Mouse (Mus musculus) liver, embryonic 14.5 days (tissue): ENCODE results near the gene Gabarap. TPM values are rescaled to one million over a fixed set of nuclear protein-coding genes. Genes with fewer than 3 reads are reported as not detected.
A peak's percentile ranks its signal among the peaks of the same experiment; 100 is the strongest.
"Not testable (repeated sequence)": the region's sequence is repeated elsewhere in the genome, so short reads cannot be mapped to it uniquely, and the experiment has no call there.

Experiments
- ATAC-seq: fragments of 200-750 bp; cut with Nextera tagmentation; 2 replicates; pipeline ENCODE4 v1.8.0; 2017; ENCODE audit warnings: moderate number of reproducible peaks, mild to moderate bottlenecking, moderate library complexity; ENCODE audit not compliant: insufficient read depth
- DNase-seq, 3 experiments: peaks; one replicate each; pipeline ENCODE4 v3.0.0-alpha.2; 2012 to 2013; ENCODE audit warnings: low read depth in 3 of 3, low spot score in 3 of 3
- H3K27ac ChIP-seq: fragments of 300-500 bp; sonication (generic); 2 replicates; pipeline ENCODE4 v1.5.1; 2014; ENCODE audit warnings: moderate library complexity, mild to moderate bottlenecking, control low read depth, inconsistent platforms
- H3K27me3 ChIP-seq: fragments of 300-500 bp; sonication (generic); 2 replicates; pipeline ENCODE4 v1.6.1; 2014; ENCODE audit warnings: mild to moderate bottlenecking, low read length, moderate library complexity; ENCODE audit not compliant: control insufficient read depth, insufficient read depth
- H3K36me3 ChIP-seq: fragments of 300-500 bp; sonication (generic); replicated peaks from 2 replicates; pipeline ENCODE4 v1.6.1; 2014; ENCODE audit warnings: low read depth; ENCODE audit not compliant: control insufficient read depth, insufficient read depth
- H3K4me1 ChIP-seq, 2 experiments: fragments of 200-500 bp in 1 of 2; fragments of 300-500 bp in 1 of 2; sonication (generic) in 1 of 2; replicated peaks; 2 replicates each; pipeline ENCODE4 v1.6.1; 2012 to 2014; ENCODE audit warnings: antibody characterized with exemption in 1 of 2, inconsistent platforms in 1 of 2, low read length in 1 of 2; ENCODE audit not compliant: control insufficient read depth in 2 of 2, insufficient read depth in 2 of 2
- H3K4me2 ChIP-seq: fragments of 300-500 bp; sonication (generic); 2 replicates; pipeline ENCODE4 v1.6.1; 2014; ENCODE audit warnings: low read depth, mild to moderate bottlenecking, control low read depth, moderate library complexity
- H3K4me3 ChIP-seq, 2 experiments: fragments of 200-500 bp in 1 of 2; fragments of 300-500 bp in 1 of 2; sonication (generic) in 1 of 2; 2 replicates each; pipeline ENCODE4 v1.5.1; 2012 to 2014; ENCODE audit warnings: low read depth in 2 of 2, low read length in 2 of 2, mild to moderate bottlenecking in 2 of 2, control low read depth in 1 of 2, inconsistent platforms in 1 of 2, moderate library complexity in 1 of 2; ENCODE audit not compliant: insufficient read depth in 1 of 2
- H3K9ac ChIP-seq: fragments of 300-500 bp; sonication (generic); replicated peaks from 2 replicates; pipeline ENCODE4 v1.6.1; 2014; ENCODE audit warnings: mild to moderate bottlenecking, control low read depth, moderate library complexity
- H3K9me3 ChIP-seq: fragments of 300-500 bp; sonication (generic); 2 replicates; pipeline ENCODE4 v1.6.1; 2016; ENCODE audit warnings: low read length, mixed read lengths; ENCODE audit not compliant: control insufficient read depth
- CTCF ChIP-seq: IDR thresholded peaks from 2 replicates; pipeline ENCODE4 v1.5.1; 2016; ENCODE audit warnings: antibody characterized with exemption, low read depth, control low read depth
- EP300 ChIP-seq: IDR thresholded peaks from 2 replicates; pipeline ENCODE4 v1.6.1; 2016; ENCODE audit warnings: antibody characterized with exemption, low read depth
- WGBS: fragments of 180-500 bp; shearing (Covaris S2); extraction: QIAGEN DNeasy Blood & Tissue Kit; methylation state at CpG from one replicate; pipeline ENCODE4 v1.1.7; 2014; ENCODE audit not compliant: insufficient replicate concordance; 5-methylcytosine and 5-hydroxymethylcytosine counted together
- polyA plus RNA-seq, 2 experiments: library from polyadenylated mRNA; depleted of rRNA in 1 of 2; stranded (reverse) in 1 of 2; unstranded in 1 of 2; fragments of >200 nt; fragmentation: Nextera tagmentation in 1 of 2; extraction: Ambion mirVana in 1 of 2; gene quantifications; 2 replicates each; pipeline versions ENCODE4 v1.2.1 to v1.2.3; 2012 to 2014

The Gabarap gene
- polyA plus RNA-seq, 2 experiments, result 134 to 300 TPM

- H3K36me3 ChIP-seq, result peaks cover 21% of the 10 kb centered on the region
- no peak overlapping the region for H3K4me3 ChIP-seq
- H3K27me3 ChIP-seq, result no peaks in the 10 kb centered on the region
- WGBS, result 80% methylated on average over 9 of the region's 9 CpGs
- no peaks in the 10 kb centered on the region for H3K9me3 ChIP-seq
- TF ChIP-seq CTCF, result no peak
- TF ChIP-seq EP300, result no peak
- ATAC-seq (no peak), DNase-seq (no peak)
- H3K4me1 ChIP-seq, result peaks cover 7 to 8% of the 10 kb centered on the region in 2 experiments; a peak in 3 of 4 replicates
- no peak overlapping the region for H3K9ac ChIP-seq
- no peak overlapping the region for H3K27ac ChIP-seq
- no peak overlapping the region for H3K4me2 ChIP-seq
Observed at GRCm38 (mm10) chr11:70012931-70013330, 22.0 kb downstream of the Gabarap start.

GRCm38 (mm10) chr11:70013408-70013807, 22.5 kb downstream of the Gabarap start:
- Histone ChIP-seq H3K27me3 (no peaks in the 10 kb centered on the region), H3K9me3 (no peaks in the 10 kb centered on the region), H3K9ac (no peak overlapping the region), H3K4me2 (no peak overlapping the region), H3K4me3 (no peak overlapping the region), H3K27ac (no peak overlapping the region), H3K4me1 (peaks cover 8 to 9% of the 10 kb centered on the region in 2 experiments), H3K36me3 (peaks cover 21% of the 10 kb centered on the region)
- no peak for TF ChIP-seq EP300
- no peak for TF ChIP-seq CTCF
- DNase-seq (no peak), ATAC-seq (no peak)
- 73% methylated on average over 3 of the region's 3 CpGs for WGBS

GRCm38 (mm10) chr11:70014051-70014450, 23.1 kb downstream of the Gabarap start:
- no peak for ATAC-seq
- Histone ChIP-seq H3K27ac (no peak overlapping the region), H3K27me3 (no peaks in the 10 kb centered on the region), H3K4me3 (no peak overlapping the region), H3K9ac (no peak overlapping the region), H3K36me3 (peaks cover 16% of the 10 kb centered on the region), H3K9me3 (no peaks in the 10 kb centered on the region), H3K4me2 (peak overlapping the region; percentile 61), H3K4me1 (peaks cover 8 to 9% of the 10 kb centered on the region in 2 experiments)
- TF ChIP-seq EP300 (no peak), CTCF (no peak)
- WGBS, result 62% methylated on average over 5 of the region's 5 CpGs
- DNase-seq, result no peak

GRCm38 (mm10) chr11:70014880-70015558, 24.1 kb downstream of the Gabarap start, which contains the start of gene Acadvl:
Gene Acadvl, minus strand, starts transcription at chr11:70015411.
- H3K4me1 ChIP-seq, result peaks cover 8 to 9% of the 10 kb centered on the region in 2 experiments
- whole genome bisulfite sequencing, result under 1% methylated on average over 35 of the region's 35 CpGs
- H3K9me3 ChIP-seq, result no peaks in the 10 kb centered on the region

GRCm38 (mm10) chr11:70015677-70016076, 24.7 kb downstream of the Gabarap start:
- no peak for TF ChIP-seq CTCF
- no peak for TF ChIP-seq EP300
- no peaks in the 10 kb centered on the region for H3K9me3 ChIP-seq
- 54% methylated on average over 6 of the region's 6 CpGs for WGBS
- no peak overlapping the region for H3K9ac ChIP-seq
- peaks cover 10% of the 10 kb centered on the region for H3K36me3 ChIP-seq
- H3K27ac ChIP-seq, result no peak overlapping the region
- peaks cover 8 to 13% of the 10 kb centered on the region in 2 experiments for H3K4me1 ChIP-seq
- ATAC-seq (no peak), DNase-seq (no peak)
- peak overlapping the region in 1 of 2 experiments; percentile 73; a peak in 2 of 4 replicates for H3K4me3 ChIP-seq
- H3K4me2 ChIP-seq, result peak overlapping the region; percentile 61
- H3K27me3 ChIP-seq, result no peaks in the 10 kb centered on the region

More at GRCm38 (mm10) chr11:70014880-70015558, 24.1 kb downstream of the Gabarap start, which contains the start of gene Acadvl:
- peak within 1 kb of the TSS; percentile 73 to 79 for H3K4me3 ChIP-seq
- peak within 1 kb of the TSS; percentile 88 for H3K9ac ChIP-seq
- TF ChIP-seq CTCF (peak; percentile 62), EP300 (no peak)
- DNase-seq (peak; percentile 71 to 83 (median 78)), ATAC-seq (peak; percentile 89)
- peak within 1 kb of the TSS; percentile 14 for H3K27ac ChIP-seq
- no peaks in the 10 kb centered on the region for H3K27me3 ChIP-seq
- H3K36me3 ChIP-seq, result peaks cover 10% of the 10 kb centered on the region
- H3K4me2 ChIP-seq, result peak within 1 kb of the TSS; percentile 61

- not testable (repeated sequence) for H3K4me3 ChIP-seq, H3K9ac ChIP-seq, H3K36me3 ChIP-seq, DNase-seq, H3K27ac ChIP-seq, H3K4me2 ChIP-seq, H3K9me3 ChIP-seq, ATAC-seq, H3K27me3 ChIP-seq
- WGBS, result 76% methylated on average over 2 of the region's 2 CpGs
- peaks cover 13 to 15% of the 10 kb centered on the region in 2 experiments for H3K4me1 ChIP-seq
Observed at GRCm38 (mm10) chr11:70016177-70016576, 25.2 kb downstream of the Gabarap start.
